Mouse (Mus musculus) liver, embryonic 12.5 days (tissue): ENCODE results near the gene Tprgl. TPM values are rescaled to one million over a fixed set of nuclear protein-coding genes. Genes with fewer than 3 reads are reported as not detected.

ENCODE experiments used
- ATAC-seq: fragments of 200-750 bp; cut with Nextera tagmentation; 2 replicates; pipeline ENCODE4 v1.8.0; 2017; ENCODE audit warnings: moderate number of reproducible peaks, mild to moderate bottlenecking, moderate library complexity
- H3K27ac ChIP-seq: fragments of 300-500 bp; sonication (generic); 2 replicates; pipeline ENCODE4 v1.5.1; 2016; ENCODE audit warnings: mild to moderate bottlenecking
- H3K27me3 ChIP-seq: fragments of 300-500 bp; sonication (generic); replicated peaks from 2 replicates; pipeline ENCODE4 v1.6.1; 2016; ENCODE audit warnings: mild to moderate bottlenecking, moderate library complexity
- H3K36me3 ChIP-seq: fragments of 300-500 bp; sonication (generic); 2 replicates; pipeline ENCODE4 v1.6.1; 2016; ENCODE audit warnings: mild to moderate bottlenecking, moderate library complexity
- H3K4me1 ChIP-seq: fragments of 300-500 bp; sonication (generic); 2 replicates; pipeline ENCODE4 v1.6.1; 2016
- H3K4me2 ChIP-seq: fragments of 300-500 bp; sonication (generic); 2 replicates; pipeline ENCODE4 v1.6.1; 2016; ENCODE audit warnings: mild to moderate bottlenecking, moderate library complexity
- H3K4me3 ChIP-seq: fragments of 300-500 bp; sonication (generic); 2 replicates; pipeline ENCODE4 v1.5.1; 2016; ENCODE audit warnings: mild to moderate bottlenecking, moderate library complexity
- H3K9ac ChIP-seq: fragments of 300-500 bp; sonication (generic); 2 replicates; pipeline ENCODE4 v1.6.1; 2016; ENCODE audit warnings: mild to moderate bottlenecking, moderate library complexity
- H3K9me3 ChIP-seq: fragments of 300-500 bp; sonication (generic); replicated peaks from 2 replicates; pipeline ENCODE4 v1.6.1; 2016; ENCODE audit warnings: mild to moderate bottlenecking, moderate library complexity
- WGBS: fragments of 180-500 bp; shearing (Covaris S2); methylation state at CpG from one replicate; pipeline ENCODE4 v1.1.7; 2016; ENCODE audit not compliant: insufficient replicate concordance; 5-methylcytosine and 5-hydroxymethylcytosine counted together
- polyA plus RNA-seq: library from polyadenylated mRNA; unstranded; fragments of >200 nt; fragmentation: Nextera tagmentation; extraction: Ambion mirVana; gene quantifications from 2 replicates; pipeline ENCODE4 v1.2.1, GENCODE M21; 2016

The Tprgl gene
- polyA plus RNA-seq, 1 experiment from 2014 or later = 162 TPM

DNA sequence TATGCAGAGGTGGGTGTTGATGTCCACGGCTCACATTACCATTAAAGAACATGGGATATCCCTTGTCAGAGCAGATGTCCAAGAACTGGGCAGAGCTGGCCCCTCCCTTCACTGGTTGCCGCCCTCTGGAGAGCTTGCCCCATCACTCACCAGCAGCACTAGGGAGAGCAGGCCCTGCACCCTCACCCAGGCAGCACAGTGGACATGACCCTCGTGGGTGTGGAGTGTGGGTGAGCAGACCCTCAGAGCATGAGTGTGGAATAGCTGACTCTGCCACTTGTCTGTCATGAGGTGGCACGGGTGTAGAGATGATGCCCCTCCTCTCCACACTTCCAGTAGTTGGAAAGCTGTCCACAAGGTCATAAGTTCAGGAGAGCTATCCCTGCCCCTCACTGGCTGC, 25.7 kb downstream of the Tprgl start:
- Histone ChIP-seq H3K27ac (no peak overlapping the region), H3K4me2 (no peak overlapping the region), H3K9ac (no peak overlapping the region), H3K27me3 (peaks cover 95% of the 10 kb centered on the region), H3K36me3 (no peaks in the 10 kb centered on the region), H3K9me3 (no peaks in the 10 kb centered on the region), H3K4me1 (peaks cover 5% of the 10 kb centered on the region), H3K4me3 (no peak overlapping the region)
- WGBS = 40% methylated on average over 4 of the region's 4 CpGs
- ATAC-seq = no peak

DNA sequence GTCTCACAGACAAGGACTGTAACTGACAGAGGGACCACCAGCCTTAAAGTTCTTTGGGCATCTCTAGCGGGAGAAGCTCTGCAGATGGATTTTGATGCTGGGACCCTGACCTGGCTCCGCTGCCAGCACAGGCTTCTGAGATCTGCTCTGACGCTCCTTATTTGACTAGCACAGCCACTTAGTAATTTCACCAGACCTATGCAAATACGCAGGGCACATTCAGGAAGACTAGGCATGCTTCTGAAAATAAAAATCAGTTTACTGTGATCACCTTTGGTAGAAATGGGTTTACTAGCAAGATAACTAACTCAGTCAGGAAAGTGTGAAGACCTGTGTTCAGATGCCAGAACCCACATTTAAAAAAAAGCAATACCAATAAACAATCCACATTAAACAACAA, 28.6 kb downstream of the Tprgl start:
- 64% methylated on average over 4 of the region's 4 CpGs for WGBS
- 0 out of 2 replicates have a peak, but pooled peaks cover 2% of the 10 kb centered on the region for H3K4me1 ChIP-seq
- H3K9me3 ChIP-seq = no peaks in the 10 kb centered on the region
- peaks cover 92% of the 10 kb centered on the region for H3K27me3 ChIP-seq
- no peaks in the 10 kb centered on the region for H3K36me3 ChIP-seq
- no peak overlapping the region for H3K27ac ChIP-seq
- no peak overlapping the region for H3K9ac ChIP-seq
- H3K4me3 ChIP-seq = no peak overlapping the region
- ATAC-seq = no peak
- H3K4me2 ChIP-seq = no peak overlapping the region

DNA sequence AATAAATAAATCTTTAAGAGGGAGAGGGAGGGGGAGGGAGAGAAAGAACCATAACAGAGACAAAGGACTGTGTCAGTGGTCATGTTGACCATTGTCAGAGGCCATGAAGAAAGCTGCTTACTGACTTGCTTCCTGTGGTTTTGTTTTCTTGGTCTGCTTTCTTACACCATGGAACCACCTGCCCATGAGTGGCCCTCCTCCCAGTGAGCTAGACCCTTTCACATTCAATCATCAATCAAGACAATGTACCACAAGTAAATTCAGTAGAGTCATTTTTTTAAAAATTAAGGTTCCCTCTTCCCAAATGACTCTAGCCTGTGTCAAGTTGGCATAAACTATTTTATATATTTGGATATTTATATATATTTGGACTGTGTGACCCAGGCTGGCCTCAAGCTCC, 30.5 kb downstream of the Tprgl start:
- H3K36me3 ChIP-seq = no peaks in the 10 kb centered on the region
- no peak for ATAC-seq
- no peak overlapping the region for H3K9ac ChIP-seq
- no peak overlapping the region for H3K4me2 ChIP-seq
- no peak overlapping the region for H3K27ac ChIP-seq
- 0 out of 2 replicates have a peak, but pooled peaks cover 2% of the 10 kb centered on the region for H3K4me1 ChIP-seq
- no peak overlapping the region for H3K4me3 ChIP-seq
- peaks cover 86% of the 10 kb centered on the region for H3K27me3 ChIP-seq
- no peaks in the 10 kb centered on the region for H3K9me3 ChIP-seq

DNA sequence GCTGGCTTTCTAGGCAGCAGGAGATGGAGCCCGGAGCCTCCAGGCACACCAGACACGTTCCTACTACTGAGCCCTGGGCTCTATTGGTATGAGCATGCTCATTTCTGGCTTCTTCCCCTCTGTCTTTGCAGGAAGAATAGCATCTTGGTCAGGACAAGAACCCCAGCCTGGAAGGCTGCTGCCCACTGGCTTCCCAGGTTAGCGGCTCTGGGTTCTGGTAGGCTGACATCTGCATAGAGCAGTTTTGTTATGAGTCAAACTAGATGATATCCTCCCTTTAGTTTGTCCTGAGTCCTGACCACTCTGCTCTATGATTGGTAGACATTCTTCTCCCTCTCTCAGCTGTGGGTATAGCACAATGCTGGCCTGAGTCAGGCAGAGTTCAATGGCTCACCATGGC, 33.2 kb downstream of the Tprgl start:
- H3K4me3 ChIP-seq = no peak overlapping the region
- no peak overlapping the region for H3K9ac ChIP-seq
- H3K4me2 ChIP-seq = no peak overlapping the region
- ATAC-seq = no peak
- peaks cover 12% of the 10 kb centered on the region for H3K4me1 ChIP-seq
- H3K9me3 ChIP-seq = no peaks in the 10 kb centered on the region
- H3K27ac ChIP-seq = no peak overlapping the region
- H3K36me3 ChIP-seq = no peaks in the 10 kb centered on the region
- WGBS = 64% methylated on average over 3 of the region's 3 CpGs
- H3K27me3 ChIP-seq = peaks cover 69% of the 10 kb centered on the region

DNA sequence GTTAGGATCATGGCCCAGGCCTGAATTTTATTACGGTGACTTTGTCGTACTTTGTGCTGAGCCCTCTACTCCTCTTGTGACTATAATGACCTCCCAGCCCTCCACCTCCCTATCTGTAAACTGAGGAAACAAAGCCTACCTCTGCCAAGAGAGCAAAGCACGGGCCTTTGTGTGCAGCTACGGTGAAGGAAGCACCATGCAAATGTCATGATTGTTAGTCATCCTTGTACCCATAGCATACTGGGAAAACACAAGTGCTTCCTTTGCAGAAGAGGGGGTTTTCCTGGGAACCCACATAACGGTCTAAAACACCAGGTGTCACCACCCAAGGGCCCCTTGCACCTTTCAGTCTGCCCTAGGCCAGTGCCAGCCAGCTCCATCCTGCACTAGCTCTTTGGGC, 35.3 kb downstream of the Tprgl start:
- Histone ChIP-seq H3K27me3 (peaks cover 49% of the 10 kb centered on the region), H3K4me3 (no peak overlapping the region), H3K9ac (no peak overlapping the region), H3K4me1 (peaks cover 33% of the 10 kb centered on the region), H3K9me3 (no peaks in the 10 kb centered on the region), H3K4me2 (no peak overlapping the region), H3K36me3 (no peaks in the 10 kb centered on the region), H3K27ac (no peak overlapping the region)
- WGBS = 61% methylated on average over 5 of the region's 5 CpGs
- no peak for ATAC-seq

GRCm38 (mm10) chr4:154123553-154123952, 36.9 kb downstream of the Tprgl start:
- Histone ChIP-seq H3K9ac (no peak overlapping the region), H3K36me3 (no peaks in the 10 kb centered on the region), H3K27ac (no peak overlapping the region), H3K4me2 (no peak overlapping the region), H3K9me3 (no peaks in the 10 kb centered on the region), H3K4me1 (peaks cover 48% of the 10 kb centered on the region), H3K4me3 (no peak overlapping the region), H3K27me3 (peaks cover 36% of the 10 kb centered on the region; the same call in 1 of the 2 replicates)
- ATAC-seq = no peak
- 60% methylated on average over 6 of the region's 6 CpGs for WGBS

GRCm38 (mm10) chr4:154122374-154122773, 38.1 kb downstream of the Tprgl start:
- peak; percentile 25 for ATAC-seq
- peak overlapping the region; percentile 55; the same call in 1 of the 2 replicates for H3K9ac ChIP-seq
- no peaks in the 10 kb centered on the region for H3K9me3 ChIP-seq
- H3K4me1 ChIP-seq = peaks cover 57% of the 10 kb centered on the region
- no peak overlapping the region for H3K4me3 ChIP-seq
- H3K27ac ChIP-seq = peak overlapping the region; percentile 91
- peak overlapping the region; percentile 65 for H3K4me2 ChIP-seq
- H3K27me3 ChIP-seq = peaks cover 25% of the 10 kb centered on the region; the same call in 1 of the 2 replicates
- WGBS = 58% methylated on average over 7 of the region's 7 CpGs
- H3K36me3 ChIP-seq = no peaks in the 10 kb centered on the region

GRCm38 (mm10) chr4:154121800-154122199, 38.7 kb downstream of the Tprgl start:
- peaks cover 20% of the 10 kb centered on the region; the same call in 1 of the 2 replicates for H3K27me3 ChIP-seq
- 31% methylated on average over 11 of the region's 11 CpGs for WGBS
- peak overlapping the region; percentile 55 for H3K9ac ChIP-seq
- peak overlapping the region; percentile 65 for H3K4me2 ChIP-seq
- H3K4me3 ChIP-seq = peak overlapping the region; percentile 24
- peaks cover 63% of the 10 kb centered on the region for H3K4me1 ChIP-seq
- peak; percentile 96 for ATAC-seq
- H3K27ac ChIP-seq = peak overlapping the region; percentile 91
- no peaks in the 10 kb centered on the region for H3K36me3 ChIP-seq
- H3K9me3 ChIP-seq = no peaks in the 10 kb centered on the region

DNA sequence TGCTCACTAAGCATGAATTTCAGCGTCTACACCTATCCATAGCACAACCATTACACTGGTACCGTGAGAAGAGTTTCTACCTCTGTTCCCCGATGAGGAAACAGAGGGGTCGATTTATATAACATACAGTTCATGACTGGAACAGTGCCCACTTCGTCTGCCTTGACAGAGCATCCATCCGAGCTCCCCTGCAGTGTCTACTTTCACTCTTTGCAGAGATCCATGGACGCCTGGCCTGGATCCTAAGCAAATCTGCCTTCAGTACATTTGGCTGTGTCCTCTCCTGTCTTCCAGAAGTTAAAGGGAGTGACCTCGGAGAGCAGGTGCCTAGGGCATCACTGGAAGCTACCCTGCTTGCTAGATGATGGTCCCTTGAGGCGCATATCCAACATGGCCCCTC, 41.3 kb downstream of the Tprgl start:
- Histone ChIP-seq H3K27me3 (0 out of 2 replicates have a peak, but pooled peaks cover 2% of the 10 kb centered on the region), H3K4me3 (no peak overlapping the region), H3K9me3 (no peaks in the 10 kb centered on the region), H3K36me3 (no peaks in the 10 kb centered on the region), H3K27ac (peak overlapping the region; percentile 32), H3K4me2 (no peak overlapping the region), H3K9ac (no peak overlapping the region), H3K4me1 (peaks cover 71% of the 10 kb centered on the region)
- ATAC-seq = no peak
- WGBS = 66% methylated on average over 9 of the region's 9 CpGs

GRCm38 (mm10) chr4:154118782-154119181, 41.7 kb downstream of the Tprgl start:
- 67% methylated on average over 9 of the region's 9 CpGs for WGBS
- H3K36me3 ChIP-seq = no peaks in the 10 kb centered on the region
- peaks cover 71% of the 10 kb centered on the region for H3K4me1 ChIP-seq
- H3K4me2 ChIP-seq = peak overlapping the region; percentile 17; the same call in 1 of the 2 replicates
- H3K9ac ChIP-seq = no peak overlapping the region
- no peak overlapping the region for H3K4me3 ChIP-seq
- no peaks in the 10 kb centered on the region for H3K27me3 ChIP-seq
- no peaks in the 10 kb centered on the region for H3K9me3 ChIP-seq
- ATAC-seq = no peak
- peak overlapping the region; percentile 32 for H3K27ac ChIP-seq

DNA sequence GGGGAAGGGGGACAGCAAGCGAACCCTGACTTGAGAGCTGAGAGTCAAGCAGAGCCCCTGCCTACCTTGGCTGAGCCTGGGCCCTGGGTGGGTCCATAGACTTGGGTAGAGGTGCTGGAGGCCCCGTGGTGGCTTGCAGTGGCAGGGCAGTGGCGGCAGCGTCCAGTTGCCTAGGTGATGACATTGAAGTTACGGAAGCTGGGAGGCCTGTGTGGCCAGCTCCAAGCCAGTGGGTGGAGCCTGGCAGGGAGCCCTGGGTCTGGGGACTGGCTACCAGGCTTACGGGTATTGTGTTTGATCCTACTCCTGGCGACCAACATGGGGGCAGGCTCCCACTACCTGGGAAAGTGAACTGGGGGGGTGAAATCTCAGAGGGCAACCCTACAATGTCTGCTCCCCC, 44.0 kb downstream of the Tprgl start:
- H3K4me3 ChIP-seq = no peak overlapping the region
- no peaks in the 10 kb centered on the region for H3K36me3 ChIP-seq
- H3K4me1 ChIP-seq = peaks cover 53% of the 10 kb centered on the region
- H3K9me3 ChIP-seq = no peaks in the 10 kb centered on the region
- H3K4me2 ChIP-seq = no peak overlapping the region
- no peak overlapping the region for H3K27ac ChIP-seq
- H3K9ac ChIP-seq = no peak overlapping the region
- ATAC-seq = no peak
- whole genome bisulfite sequencing = 54% methylated on average over 7 of the region's 7 CpGs
- H3K27me3 ChIP-seq = peaks cover 16% of the 10 kb centered on the region; the same call in 1 of the 2 replicates

DNA sequence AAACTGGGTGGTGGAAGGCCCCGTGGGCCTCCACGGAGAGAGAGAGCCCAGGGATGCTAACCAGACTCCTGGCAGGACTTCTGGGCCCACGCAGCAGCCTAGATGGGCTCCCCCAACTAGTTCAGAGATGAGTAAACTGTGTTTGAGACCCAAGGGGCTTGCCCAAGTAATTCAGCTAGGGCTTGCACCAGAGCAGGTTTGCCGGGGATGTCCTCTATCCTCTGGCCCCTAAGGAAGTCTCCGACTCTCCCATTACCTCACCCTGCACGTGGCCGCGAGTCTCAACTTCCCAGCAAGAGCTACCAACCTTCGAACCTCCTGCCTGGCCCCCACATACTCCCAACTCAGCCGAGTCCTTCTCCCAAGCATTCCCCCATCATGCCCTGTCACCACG, 50.6 kb downstream of the Tprgl start:
- ATAC-seq = no peak
- no peak overlapping the region for H3K4me3 ChIP-seq
- H3K4me2 ChIP-seq = no peak overlapping the region
- WGBS = 64% methylated on average over 11 of the region's 11 CpGs
- H3K9ac ChIP-seq = no peak overlapping the region
- H3K27ac ChIP-seq = no peak overlapping the region
- no peaks in the 10 kb centered on the region for H3K9me3 ChIP-seq
- peaks cover 69% of the 10 kb centered on the region for H3K27me3 ChIP-seq
- H3K36me3 ChIP-seq = no peaks in the 10 kb centered on the region
- peaks cover 12% of the 10 kb centered on the region for H3K4me1 ChIP-seq

DNA sequence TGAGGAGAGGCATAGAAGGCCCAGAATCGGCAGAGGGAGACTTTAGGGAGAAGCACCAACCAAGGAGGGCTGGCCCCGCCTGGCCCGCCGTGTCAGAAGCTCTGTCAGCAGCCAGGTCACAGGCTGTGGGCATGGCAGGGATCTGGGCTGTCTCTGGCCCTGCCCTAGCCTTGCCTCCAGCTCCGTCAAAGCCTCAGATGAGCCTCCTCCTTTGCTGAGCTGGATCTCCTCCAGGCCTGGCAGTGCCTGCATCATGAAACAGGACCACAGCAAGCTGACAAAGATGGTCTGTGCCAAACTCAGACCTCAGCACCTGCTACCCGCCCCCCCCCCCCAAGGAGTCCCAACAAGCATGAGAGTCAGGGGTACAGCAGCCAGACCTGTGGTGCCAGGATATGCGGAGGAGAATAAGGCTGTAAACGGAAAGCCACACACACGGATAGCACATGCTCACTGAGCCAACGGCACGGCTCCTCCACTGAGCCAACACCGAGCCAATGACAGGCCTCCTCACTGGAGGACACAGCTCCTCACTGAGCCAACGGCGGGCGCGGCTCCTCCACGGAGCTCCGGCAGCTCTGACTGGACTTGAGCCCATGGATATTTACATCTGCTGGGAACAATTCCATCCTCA, 51.1 kb downstream of the Tprgl start:
- no peaks in the 10 kb centered on the region for H3K36me3 ChIP-seq
- H3K4me2 ChIP-seq = no peak overlapping the region
- WGBS = 49% methylated on average over 18 of the region's 18 CpGs
- H3K4me1 ChIP-seq = peaks cover 12% of the 10 kb centered on the region
- H3K27me3 ChIP-seq = peaks cover 74% of the 10 kb centered on the region
- no peaks in the 10 kb centered on the region for H3K9me3 ChIP-seq
- ATAC-seq = no peak
- H3K9ac ChIP-seq = no peak overlapping the region
- no peak overlapping the region for H3K27ac ChIP-seq
- no peak overlapping the region for H3K4me3 ChIP-seq
